Mouse (Mus musculus) small intestine, adult 2 months (tissue): ENCODE measurements around the gene Pidd1.

Experiments used
- CTCF ChIP-seq: fragments of 200-500 bp; IDR thresholded peaks from 2 replicates; pipeline ENCODE4 v1.5.1; 2012; ENCODE audit warnings: low read depth, mild to moderate bottlenecking, control low read depth, inconsistent platforms, low read length, moderate library complexity, mixed read lengths; ENCODE audit not compliant: insufficient replicate concordance, insufficient read length; ENCODE audit errors: extremely low read depth
- POLR2A ChIP-seq: fragments of 200-500 bp; IDR thresholded peaks from 2 replicates; pipeline ENCODE4 v1.6.1; 2012; ENCODE audit warnings: low read depth, mild to moderate bottlenecking, control low read depth, inconsistent platforms, low read length, moderate library complexity

GRCm38 (mm10) chr7:141429310-141429709 is 14.5 kb downstream of the Pidd1 start, which contains the start of gene Cend1:
- no peak for TF ChIP-seq CTCF
- TF ChIP-seq POLR2A = no peak
